Mouse (Mus musculus) spleen, adult 2 months (tissue): ENCODE data around the gene Aloxe3. TPM values are rescaled to one million over a fixed set of nuclear protein-coding genes. Genes with fewer than 3 reads are reported as not detected.

Source experiments
- DNase-seq, 2 experiments: peaks; one replicate each; pipeline versions ENCODE4 v3.0.0 to v3.0.0-alpha.2; 2012 to 2021; ENCODE audit warnings: low spot score in 2 of 2, low read depth in 1 of 2
- H3K27ac ChIP-seq: fragments of 200-500 bp; 2 replicates; pipeline ENCODE4 v1.5.1; 2012; ENCODE audit warnings: low read length, inconsistent platforms; ENCODE audit not compliant: insufficient read depth
- H3K27me3 ChIP-seq: fragments of 200-500 bp; 2 replicates; pipeline ENCODE4 v1.6.1; 2012; ENCODE audit warnings: mild to moderate bottlenecking, moderate library complexity, low read length, inconsistent platforms; ENCODE audit not compliant: control insufficient read depth, insufficient read depth
- H3K36me3 ChIP-seq: fragments of 200-500 bp; 2 replicates; pipeline ENCODE4 v1.6.1; 2012; ENCODE audit warnings: mild to moderate bottlenecking, low read length, inconsistent platforms; ENCODE audit not compliant: control insufficient read depth, insufficient read depth
- H3K4me1 ChIP-seq: fragments of 200-500 bp; 2 replicates; pipeline ENCODE4 v1.6.1; 2011; ENCODE audit warnings: inconsistent platforms; ENCODE audit not compliant: control insufficient read depth, insufficient read depth, insufficient read length
- H3K4me3 ChIP-seq: fragments of 200-500 bp; 2 replicates; pipeline ENCODE4 v1.5.1; 2011; ENCODE audit warnings: mild to moderate bottlenecking, inconsistent platforms; ENCODE audit not compliant: insufficient read depth, insufficient read length; ENCODE audit errors: extremely low read depth
- CTCF ChIP-seq: fragments of 200-500 bp; IDR thresholded peaks from 2 replicates; pipeline ENCODE4 v1.5.1; 2011; ENCODE audit warnings: mild to moderate bottlenecking, inconsistent platforms; ENCODE audit not compliant: insufficient read depth, insufficient read length, insufficient replicate concordance; ENCODE audit errors: extremely low read depth
- POLR2A ChIP-seq: fragments of 200-500 bp; IDR thresholded peaks from 2 replicates; pipeline ENCODE4 v1.6.1; 2011; ENCODE audit warnings: low read depth, low read length, inconsistent platforms
- WGBS: fragments of 180-500 bp; shearing (Covaris S2); methylation state at CpG from one replicate; pipeline ENCODE4 v1.1.7; 2018; 5-methylcytosine and 5-hydroxymethylcytosine counted together
- polyA plus RNA-seq: library from polyadenylated mRNA; depleted of rRNA; stranded (reverse); fragments of >200 nt; gene quantifications from 2 replicates; pipeline ENCODE4 v1.2.3, GENCODE M21; 2012

Gene Aloxe3
- polyA plus RNA-seq, 1 experiment: 2.8 TPM

- no peak for DNase-seq
- Histone ChIP-seq H3K36me3 (no peaks in the 10 kb centered on the region), H3K27me3 (no peaks in the 10 kb centered on the region), H3K4me3 (no peak overlapping the region), H3K27ac (no peak overlapping the region), H3K4me1 (peaks cover 9% of the 10 kb centered on the region; the same call in 1 of the 2 replicates)
- 65% methylated on average over 7 of the region's 7 CpGs for WGBS
- TF ChIP-seq POLR2A: no peak
- TF ChIP-seq CTCF: no peak
Observed at GRCm38 (mm10) chr11:69081613-69082012, 44.1 kb upstream of the Aloxe3 start.

- peaks cover 11% of the 10 kb centered on the region; the same call in 1 of the 2 replicates for H3K4me1 ChIP-seq
- TF ChIP-seq POLR2A (no peak), CTCF (no peak)
- H3K36me3 ChIP-seq: peaks cover 8% of the 10 kb centered on the region
- 74% methylated on average over 6 of the region's 6 CpGs for WGBS
- H3K4me3 ChIP-seq: no peak overlapping the region
- no peaks in the 10 kb centered on the region for H3K27me3 ChIP-seq
- H3K27ac ChIP-seq: no peak overlapping the region
- no peak for DNase-seq
Observed at GRCm38 (mm10) chr11:69085608-69086007, 40.1 kb upstream of the Aloxe3 start.

- Histone ChIP-seq H3K4me3 (no peak overlapping the region), H3K27me3 (no peaks in the 10 kb centered on the region), H3K36me3 (peaks cover 8% of the 10 kb centered on the region), H3K4me1 (peaks cover 11% of the 10 kb centered on the region; the same call in 1 of the 2 replicates), H3K27ac (no peak overlapping the region)
- TF ChIP-seq CTCF (no peak), POLR2A (no peak)
- WGBS: 82% methylated on average over 6 of the region's 6 CpGs
- DNase-seq: no peak
Observed at GRCm38 (mm10) chr11:69086390-69086789, 39.3 kb upstream of the Aloxe3 start.

- no peak overlapping the region for H3K4me3 ChIP-seq
- peaks cover 11% of the 10 kb centered on the region; the same call in 1 of the 2 replicates for H3K4me1 ChIP-seq
- peaks cover 8% of the 10 kb centered on the region for H3K36me3 ChIP-seq
- TF ChIP-seq POLR2A (no peak), CTCF (no peak)
- DNase-seq: no peak
- 71% methylated on average over 4 of the region's 4 CpGs for WGBS
- H3K27ac ChIP-seq: no peak overlapping the region
- H3K27me3 ChIP-seq: no peaks in the 10 kb centered on the region
Observed at GRCm38 (mm10) chr11:69087082-69087481, 38.6 kb upstream of the Aloxe3 start.

GRCm38 (mm10) chr11:69087597-69087996 lies 38.1 kb upstream of the Aloxe3 start:
- H3K27ac ChIP-seq: no peak overlapping the region
- peaks cover 8% of the 10 kb centered on the region for H3K36me3 ChIP-seq
- no peak for DNase-seq
- H3K27me3 ChIP-seq: no peaks in the 10 kb centered on the region
- WGBS: 73% methylated on average over 2 of the region's 2 CpGs
- TF ChIP-seq CTCF (no peak), POLR2A (no peak)
- H3K4me3 ChIP-seq: no peak overlapping the region
- H3K4me1 ChIP-seq: peaks cover 11% of the 10 kb centered on the region; the same call in 1 of the 2 replicates

- peaks cover 8% of the 10 kb centered on the region for H3K36me3 ChIP-seq
- peak; percentile 65 to 86 for DNase-seq
- peak; percentile 60 for TF ChIP-seq POLR2A
- TF ChIP-seq CTCF: no peak
- WGBS: under 1% methylated on average over 61 of the region's 67 CpGs
- no peaks in the 10 kb centered on the region for H3K27me3 ChIP-seq
- H3K4me1 ChIP-seq: peaks cover 11% of the 10 kb centered on the region; the same call in 1 of the 2 replicates
- H3K4me3 ChIP-seq: peak within 1 kb of the TSS; percentile 72
- peak within 1 kb of the TSS; percentile 95 for H3K27ac ChIP-seq
Observed at GRCm38 (mm10) chr11:69088103-69088855, 37.4 kb upstream of the Aloxe3 start, which contains the start of gene Vamp2. Gene Vamp2, plus strand, starts transcription at chr11:69088490.
